In the genomic region with DNA sequence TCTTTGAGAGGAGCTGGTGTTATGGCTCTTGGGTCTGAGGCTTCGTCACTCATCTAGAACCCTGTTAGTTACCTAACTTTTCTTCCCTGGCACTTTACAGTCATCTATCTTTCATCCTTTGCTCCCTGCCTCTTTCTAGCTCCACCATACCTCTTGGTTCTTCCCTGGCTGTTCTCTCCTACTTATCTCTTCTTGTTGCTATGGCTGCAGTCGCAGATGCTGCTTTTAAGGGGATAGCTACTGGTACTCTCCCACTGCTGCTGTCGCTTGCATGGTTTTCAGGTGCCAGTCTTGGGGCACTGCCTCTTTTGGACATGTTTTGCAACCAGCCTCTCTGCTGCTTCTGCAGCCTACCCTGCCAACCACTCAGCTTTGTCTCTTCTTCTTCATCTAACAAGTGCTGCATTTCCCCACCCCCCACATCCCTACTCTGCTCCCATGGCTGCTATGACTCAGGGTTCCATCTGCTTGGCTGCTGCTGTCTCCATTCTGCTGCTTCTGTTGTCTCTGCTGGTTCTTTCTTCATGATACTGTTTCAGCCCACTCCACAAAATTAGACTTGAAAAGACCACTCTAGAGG, we compare ENCODE assay signal across 15 mouse cellular contexts. TPM values are rescaled to one million over a fixed set of nuclear protein-coding genes. Genes with fewer than 3 reads are reported as not detected.
A peak's percentile ranks its signal among the peaks of the same experiment; 100 is the strongest.
DNase-seq lines count a peak whose midpoint lies in the region; ATAC-seq lines count a peak whose summit lies in the region.
"Had no signal": no experiment of that assay in that cellular context is flagged by ENCODE, and none has a peak within 500 bp of the region (broad histone marks: within the 10 kb centered on the region; RNA-seq: fewer than 3 reads in every experiment).

No protein-coding gene starts in this region.

- no peak overlapping the region for H3K9ac ChIP-seq in forebrain, embryonic 14.5 days (ENCODE audit: low read length)
- H3K9ac ChIP-seq: embryonic facial prominence, embryonic 12.5 days; midbrain, embryonic 12.5 days had no signal

- no peaks in the 10 kb centered on the region; the same call in 1 of the 2 replicates for H3K4me1 ChIP-seq in heart, embryonic 10.5 days
- H3K4me1 ChIP-seq in forebrain, embryonic 14.5 days (ENCODE audit: control insufficient read depth, insufficient read depth, low read length): no peaks in the 10 kb centered on the region
- H3K4me1 ChIP-seq: embryonic facial prominence, embryonic 12.5 days had no signal

- peak; percentile 68 for DNase-seq in heart, embryonic 10.5 days (ENCODE audit: low spot score)
- DNase-seq in heart, postnatal 14 days: no peak
- DNase-seq in layer of hippocampus, adult 8-10 months (ENCODE audit: low spot score in 2 of 2): peak; percentile 77 to 82
- DNase-seq in left cerebral cortex, adult 8-10 months (ENCODE audit: low spot score in 2 of 2): peak; percentile 23 to 67
- peak; percentile 64 for DNase-seq in right cerebral cortex, postnatal 25 days
- no peak for DNase-seq in cerebellum, adult 9-11 months
- DNase-seq in Muller cell, postnatal 12 days (ENCODE audit: inconsistent ontology term): no peak
- DNase-seq in forebrain, embryonic 14.5 days (ENCODE audit: low spot score): no peak
- DNase-seq: lung, postnatal 36 days; retina, postnatal 1 day had no signal

- H3K27me3 ChIP-seq in heart, embryonic 10.5 days (ENCODE audit: insufficient read depth, poor library complexity, severe bottlenecking): peaks cover 7% of the 10 kb centered on the region; the same call in 1 of the 2 replicates
- no peaks in the 10 kb centered on the region for H3K27me3 ChIP-seq in forebrain, embryonic 14.5 days (replicated peaks; ENCODE audit: control insufficient read depth, insufficient read depth, low read length)
- H3K27me3 ChIP-seq: embryonic facial prominence, embryonic 12.5 days; midbrain, embryonic 12.5 days had no signal

- 63% methylated on average over 3 of the region's 3 CpGs for WGBS in heart, embryonic 10.5 days
- 86% methylated on average over 3 of the region's 3 CpGs for WGBS in forebrain, embryonic 14.5 days

- H3K4me2 ChIP-seq in forebrain, embryonic 14.5 days (ENCODE audit: low read length): no peak overlapping the region
- H3K4me2 ChIP-seq: embryonic facial prominence, embryonic 12.5 days; midbrain, embryonic 12.5 days had no signal

- no peaks in the 10 kb centered on the region for H3K36me3 ChIP-seq in heart, embryonic 10.5 days
- H3K36me3 ChIP-seq in forebrain, embryonic 14.5 days (ENCODE audit: control insufficient read depth, insufficient read depth, low read length): no peaks in the 10 kb centered on the region
- H3K36me3 ChIP-seq: embryonic facial prominence, embryonic 12.5 days; midbrain, embryonic 12.5 days had no signal

- no peak for ATAC-seq in forebrain, embryonic 14.5 days
- ATAC-seq: Patski had no signal

- no peak overlapping the region for H3K27ac ChIP-seq in heart, embryonic 10.5 days
- H3K27ac ChIP-seq in forebrain, embryonic 14.5 days (ENCODE audit: low read depth, low read length): no peak overlapping the region
- H3K27ac ChIP-seq: embryonic facial prominence, embryonic 12.5 days; kidney, postnatal 0 days; midbrain, embryonic 12.5 days had no signal

- intact Hi-C loops in heart, postnatal 14 days (cut with DNase I): no loop called here

- no peaks in the 10 kb centered on the region for H3K9me3 ChIP-seq in heart, embryonic 10.5 days
- no peaks in the 10 kb centered on the region for H3K9me3 ChIP-seq in forebrain, embryonic 14.5 days (replicated peaks; ENCODE audit: control insufficient read depth, low read length)
- H3K9me3 ChIP-seq: embryonic facial prominence, embryonic 12.5 days; midbrain, embryonic 12.5 days had no signal

- no peak overlapping the region for H3K4me3 ChIP-seq in heart, embryonic 10.5 days
- H3K4me3 ChIP-seq in forebrain, embryonic 14.5 days (ENCODE audit: low read depth, low read length): no peak overlapping the region
- H3K4me3 ChIP-seq: embryonic facial prominence, embryonic 12.5 days; midbrain, embryonic 12.5 days; myocyte had no signal

RNA-seq across cellular contexts. Expression of gene Pctp, which starts 51.9 kb away (rescaled TPM):
- polyA plus RNA-seq in heart, embryonic 10.5 days (2016; fragmentation: Nextera tagmentation; extraction: Ambion mirVana): 26.2 and 28.5 TPM in 2 replicates
- 1 to 10 TPM; 4.0 to 4.1 TPM for total RNA-seq in heart, postnatal 14 days (2021)
- 1 to 10 TPM; 1.5 to 2.8 (median 1.9) TPM for total RNA-seq in layer of hippocampus, adult 8-10 months (2022)
- 1 to 10 TPM; 1.1 to 2.2 (median 1.5) TPM for total RNA-seq in left cerebral cortex, adult 8-10 months (2022)
- polyA plus RNA-seq in forebrain, embryonic 14.5 days (2014; fragmentation: Nextera tagmentation; extraction: Ambion mirVana): 0.48 and 0.80 TPM in 2 replicates

Comparison
In these comparisons a context has a peak if more than half of its experiments do, and no peak if none do; other contexts are left out.
1. DNase-seq: peak in heart, embryonic 10.5 days (single experiment), layer of hippocampus, adult 8-10 months (2 of 2), left cerebral cortex, adult 8-10 months (2 of 2) and right cerebral cortex, postnatal 25 days (single experiment); none in heart, postnatal 14 days (0 of 2), cerebellum, adult 9-11 months (single experiment), Muller cell, postnatal 12 days (single experiment) and forebrain, embryonic 14.5 days (single experiment).